Mouse (Mus musculus) midbrain, embryonic 10.5 days (tissue): ENCODE results near the gene Naa11. TPM values are rescaled to one million over a fixed set of nuclear protein-coding genes. Genes with fewer than 3 reads are reported as not detected.

Experiments
- DNase-seq: peaks from one replicate; pipeline ENCODE4 v3.0.0-alpha.2; 2017; ENCODE audit warnings: low spot score
- H3K27ac ChIP-seq: fragments of 300-500 bp; sonication (generic); replicated peaks from 2 replicates; pipeline ENCODE4 v1.5.1; 2016; ENCODE audit warnings: mild to moderate bottlenecking
- H3K27me3 ChIP-seq: fragments of 300-500 bp; sonication (generic); 2 replicates; pipeline ENCODE4 v1.6.1; 2016; ENCODE audit warnings: low read depth, mild to moderate bottlenecking; ENCODE audit not compliant: poor library complexity, severe bottlenecking
- H3K36me3 ChIP-seq: fragments of 300-500 bp; sonication (generic); 2 replicates; pipeline ENCODE4 v1.6.1; 2016; ENCODE audit warnings: mild to moderate bottlenecking, moderate library complexity
- H3K4me1 ChIP-seq: fragments of 300-500 bp; sonication (generic); 2 replicates; pipeline ENCODE4 v1.6.1; 2016
- H3K4me3 ChIP-seq: fragments of 300-500 bp; sonication (generic); 2 replicates; pipeline ENCODE4 v1.5.1; 2016; ENCODE audit warnings: mild to moderate bottlenecking, moderate library complexity
- H3K9me3 ChIP-seq: fragments of 300-500 bp; sonication (generic); replicated peaks from 2 replicates; pipeline ENCODE4 v1.6.1; 2016; ENCODE audit warnings: mild to moderate bottlenecking
- WGBS: fragments of 180-500 bp; shearing (Covaris S2); methylation state at CpG from one replicate; pipeline ENCODE4 v1.1.7; 2016; 5-methylcytosine and 5-hydroxymethylcytosine counted together
- polyA plus RNA-seq: library from polyadenylated mRNA; unstranded; fragments of >200 nt; fragmentation: Nextera tagmentation; extraction: Ambion mirVana; gene quantifications from 2 replicates; pipeline ENCODE4 v1.2.1, GENCODE M21; 2016

The Naa11 gene
- polyA plus RNA-seq, 1 experiment from 2014 or later: not detected

GRCm38 (mm10) chr5:97334794-97335193, 57.4 kb downstream of the Naa11 start:
- DNase-seq: no peak
- 77% methylated on average over 3 of the region's 3 CpGs for WGBS
- no peaks in the 10 kb centered on the region for H3K4me1 ChIP-seq
- H3K36me3 ChIP-seq: no peaks in the 10 kb centered on the region
- no peaks in the 10 kb centered on the region for H3K9me3 ChIP-seq
- H3K27me3 ChIP-seq: no peaks in the 10 kb centered on the region
- H3K4me3 ChIP-seq: no peak overlapping the region
- no peak overlapping the region for H3K27ac ChIP-seq

Other genes with a start within 250 kb of the Naa11 start
- not detected in 2 replicates for gene Gk2, start 64.6 kb upstream of the Naa11 start, polyA plus RNA-seq